Mouse (Mus musculus) heart, embryonic 13.5 days (tissue): ENCODE measurements around the gene Cap2. TPM values are rescaled to one million over a fixed set of nuclear protein-coding genes. Genes with fewer than 3 reads are reported as not detected.

Experiments used
- ATAC-seq: fragments of 200-750 bp; cut with Nextera tagmentation; 2 replicates; pipeline ENCODE4 v1.8.0; 2017; ENCODE audit warnings: moderate TSS enrichment; ENCODE audit not compliant: insufficient number of reproducible peaks, low FRiP score, low TSS enrichment; ENCODE audit errors: extremely low read depth
- H3K27ac ChIP-seq: fragments of 300-500 bp; sonication (generic); replicated peaks from 2 replicates; pipeline ENCODE4 v1.5.1; 2015; ENCODE audit warnings: moderate library complexity, mild to moderate bottlenecking, inconsistent platforms
- H3K27me3 ChIP-seq: fragments of 300-500 bp; sonication (generic); replicated peaks from 2 replicates; pipeline ENCODE4 v1.6.1; 2015; ENCODE audit warnings: mild to moderate bottlenecking, inconsistent platforms
- H3K36me3 ChIP-seq: fragments of 300-500 bp; sonication (generic); 2 replicates; pipeline ENCODE4 v1.6.1; 2015; ENCODE audit warnings: mild to moderate bottlenecking, inconsistent platforms
- H3K4me1 ChIP-seq: fragments of 300-500 bp; sonication (generic); 2 replicates; pipeline ENCODE4 v1.6.1; 2015; ENCODE audit warnings: inconsistent platforms
- H3K4me2 ChIP-seq: fragments of 300-500 bp; sonication (generic); 2 replicates; pipeline ENCODE4 v1.6.1; 2015; ENCODE audit warnings: inconsistent platforms, mild to moderate bottlenecking, moderate library complexity
- H3K4me3 ChIP-seq: fragments of 300-500 bp; sonication (generic); 2 replicates; pipeline ENCODE4 v1.5.1; 2015; ENCODE audit warnings: moderate library complexity, mild to moderate bottlenecking, inconsistent platforms
- H3K9ac ChIP-seq: fragments of 300-500 bp; sonication (generic); 2 replicates; pipeline ENCODE4 v1.6.1; 2015; ENCODE audit warnings: inconsistent platforms, mild to moderate bottlenecking, moderate library complexity
- H3K9me3 ChIP-seq: fragments of 300-500 bp; sonication (generic); 2 replicates; pipeline ENCODE4 v1.6.1; 2016; ENCODE audit warnings: inconsistent platforms
- WGBS: fragments of 180-500 bp; shearing (Covaris S2); methylation state at CpG from one replicate; pipeline ENCODE4 v1.1.7; 2015; ENCODE audit warnings: mixed read lengths; 5-methylcytosine and 5-hydroxymethylcytosine counted together
- polyA plus RNA-seq: library from polyadenylated mRNA; unstranded; fragments of >200 nt; fragmentation: Nextera tagmentation; extraction: Ambion mirVana; gene quantifications from 2 replicates; pipeline ENCODE4 v1.2.1, GENCODE M21; 2015

Gene Cap2
- polyA plus RNA-seq, 1 experiment from 2014 or later, result 127 TPM

DNA sequence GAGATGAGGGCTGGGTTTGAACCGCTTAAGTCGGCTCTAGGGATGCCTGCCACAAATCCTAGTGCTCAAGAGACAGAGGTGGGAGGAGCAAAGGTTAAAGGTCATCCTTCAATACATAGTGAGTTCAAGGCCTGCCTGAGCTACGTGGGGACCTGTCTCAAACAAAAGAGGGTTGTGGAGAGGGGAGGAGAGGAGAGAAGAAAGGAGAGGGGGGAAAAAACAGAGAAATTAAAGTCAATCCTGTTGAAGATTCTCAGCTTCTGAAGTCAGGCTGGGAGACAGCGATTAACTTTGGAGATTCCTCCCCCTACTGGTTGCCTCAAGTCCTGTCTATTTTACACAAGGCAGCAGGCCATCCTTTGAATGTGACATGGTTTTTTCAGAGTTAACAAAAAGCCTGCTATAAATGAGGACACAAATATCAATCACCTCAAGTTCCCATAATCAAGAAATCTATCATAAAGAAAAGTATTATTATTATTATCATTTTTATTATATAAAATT, 161.9 kb downstream of the Cap2 start:
- Histone ChIP-seq H3K9me3 (no peaks in the 10 kb centered on the region), H3K27me3 (no peaks in the 10 kb centered on the region), H3K4me1 (peaks cover 10% of the 10 kb centered on the region), H3K9ac (no peak overlapping the region), H3K36me3 (no peaks in the 10 kb centered on the region), H3K4me3 (no peak overlapping the region), H3K27ac (no peak overlapping the region), H3K4me2 (no peak overlapping the region)
- ATAC-seq, result no peak
- whole genome bisulfite sequencing, result 33% methylated on average over 4 of the region's 4 CpGs

DNA sequence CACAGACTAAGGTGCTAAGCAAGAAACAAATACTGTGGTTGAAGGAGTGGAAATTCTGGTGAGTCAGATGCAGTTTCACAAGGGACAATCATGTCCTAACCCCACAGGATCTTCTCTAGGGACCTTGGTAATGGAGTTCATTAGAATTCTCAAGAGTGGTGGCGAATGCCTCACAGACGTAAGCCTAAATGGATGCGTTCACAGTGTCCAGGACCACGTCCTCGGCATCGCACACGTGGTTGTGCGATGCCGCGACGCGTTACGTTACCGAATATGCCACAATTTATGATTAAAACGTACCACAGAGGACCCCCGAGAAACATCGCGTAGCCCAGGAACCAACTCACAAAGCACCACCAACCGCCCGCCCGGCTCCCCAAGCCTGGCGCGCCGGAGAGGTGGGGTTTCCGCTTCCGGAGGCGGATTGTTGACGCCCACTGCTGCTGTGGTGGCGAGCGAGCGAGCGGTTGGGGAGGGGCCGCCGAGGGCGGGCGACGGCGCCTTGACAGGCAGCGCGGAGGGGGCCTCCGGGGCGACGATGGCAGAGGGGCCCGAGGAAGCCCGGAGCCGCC, 167.5 kb downstream of the Cap2 start, which contains the start of gene Fam8a1:
TSS of gene Fam8a1 (plus strand) at position 475 of the 572 bp plus-strand sequence.
- WGBS, result under 1% methylated on average over 46 of the region's 46 CpGs
- H3K4me1 ChIP-seq, result peaks cover 20% of the 10 kb centered on the region
- peak within 1 kb of the TSS; percentile 89 for H3K27ac ChIP-seq
- peak within 1 kb of the TSS; percentile 97 for H3K9ac ChIP-seq
- peak; percentile 79; the same call in 1 of the 2 replicates for ATAC-seq
- H3K4me2 ChIP-seq, result peak within 1 kb of the TSS; percentile 76
- peak within 1 kb of the TSS; percentile 97 for H3K4me3 ChIP-seq
- no peaks in the 10 kb centered on the region for H3K9me3 ChIP-seq
- H3K27me3 ChIP-seq, result no peaks in the 10 kb centered on the region
- peaks cover 29% of the 10 kb centered on the region for H3K36me3 ChIP-seq

DNA sequence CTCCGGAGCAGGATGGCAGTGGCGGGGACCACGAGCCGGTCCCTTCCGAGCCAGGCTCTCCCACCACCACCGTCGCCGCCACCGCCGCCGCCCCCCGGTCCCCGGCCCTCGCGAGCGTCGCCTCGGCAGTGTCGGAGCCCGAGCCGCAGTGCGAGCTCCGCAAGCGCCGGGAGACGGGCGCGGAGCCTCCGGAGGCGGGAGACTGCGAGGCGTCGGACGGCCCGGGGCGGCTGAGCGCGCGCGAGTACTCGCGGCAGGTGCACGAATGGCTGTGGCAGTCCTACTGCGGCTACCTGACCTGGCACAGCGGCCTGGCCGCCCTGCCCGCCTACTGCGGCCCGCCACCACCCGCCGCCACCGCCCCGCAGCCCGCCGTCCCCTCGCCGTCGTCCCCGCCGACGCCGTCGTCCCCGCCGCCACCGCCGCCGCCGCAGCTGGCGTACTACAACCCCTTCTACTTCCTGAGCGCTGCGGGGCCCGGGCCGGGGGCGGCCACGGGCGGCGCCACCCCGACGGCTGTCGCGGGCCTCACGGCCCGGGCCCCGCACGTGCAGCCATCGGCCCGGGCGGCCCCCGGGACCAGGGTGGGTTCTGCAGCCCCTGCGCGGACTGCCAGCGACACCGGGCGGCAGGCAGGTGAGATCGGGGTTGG, 168.1 kb downstream of the Cap2 start:
- Histone ChIP-seq H3K36me3 (peaks cover 36% of the 10 kb centered on the region), H3K27me3 (no peaks in the 10 kb centered on the region), H3K9ac (peak overlapping the region; percentile 97), H3K9me3 (no peaks in the 10 kb centered on the region), H3K4me3 (peak overlapping the region; percentile 97), H3K4me1 (peaks cover 20% of the 10 kb centered on the region), H3K4me2 (peak overlapping the region; percentile 76), H3K27ac (peak overlapping the region; percentile 89)
- peak; percentile 70 for ATAC-seq
- WGBS, result 1% methylated on average over 59 of the region's 96 CpGs

DNA sequence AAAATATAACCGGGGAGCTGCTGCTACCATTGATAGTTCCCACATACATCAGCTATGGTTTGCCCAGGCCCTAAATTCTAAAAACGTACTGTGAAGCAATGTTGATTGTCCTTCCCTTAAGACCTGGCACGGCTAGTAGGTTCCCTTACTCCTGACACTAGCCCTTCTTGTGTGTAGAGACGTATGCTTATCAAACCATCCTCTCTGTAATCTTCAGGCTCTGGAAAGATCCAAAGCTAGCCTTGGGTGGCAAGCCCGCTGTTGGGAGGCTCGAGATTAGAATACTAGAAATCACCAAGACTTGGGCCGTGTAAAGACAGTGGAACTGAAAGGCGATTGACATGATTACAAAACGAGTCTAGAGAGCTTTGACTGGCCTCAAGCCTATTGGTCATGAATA, 168.9 kb downstream of the Cap2 start:
- peak overlapping the region; percentile 97 for H3K9ac ChIP-seq
- peaks cover 43% of the 10 kb centered on the region for H3K36me3 ChIP-seq
- WGBS, result 36% methylated on average over 9 of the region's 9 CpGs
- 0 out of 2 replicates have a peak overlapping the region, but pooled peaks have one; percentile 89 for H3K27ac ChIP-seq
- peak overlapping the region; percentile 76 for H3K4me2 ChIP-seq
- no peaks in the 10 kb centered on the region for H3K27me3 ChIP-seq
- ATAC-seq, result no peak
- peak overlapping the region; percentile 97 for H3K4me3 ChIP-seq
- no peaks in the 10 kb centered on the region for H3K9me3 ChIP-seq
- peaks cover 20% of the 10 kb centered on the region for H3K4me1 ChIP-seq

DNA sequence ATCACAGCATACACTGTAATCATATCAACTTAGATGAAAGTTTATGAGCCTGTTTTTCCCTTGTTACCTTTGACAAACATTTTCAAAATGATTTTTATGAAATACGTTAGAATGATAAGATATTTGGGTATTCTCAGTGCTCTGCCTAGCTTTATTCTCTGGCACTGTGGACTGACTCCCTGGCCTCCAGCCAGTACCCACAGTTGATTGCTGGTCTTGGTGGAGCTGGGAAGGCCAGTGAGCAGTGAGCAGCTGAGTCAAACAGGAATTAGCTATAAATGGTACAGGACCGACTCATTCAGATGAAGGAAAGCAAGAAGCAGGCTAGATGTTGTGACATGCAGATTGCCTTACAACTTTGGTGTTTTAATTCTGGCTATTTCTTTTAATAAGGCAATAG, 173.0 kb downstream of the Cap2 start:
- Histone ChIP-seq H3K4me2 (no peak overlapping the region), H3K9me3 (no peaks in the 10 kb centered on the region), H3K27ac (no peak overlapping the region), H3K9ac (no peak overlapping the region), H3K27me3 (no peaks in the 10 kb centered on the region), H3K4me1 (peaks cover 13% of the 10 kb centered on the region), H3K4me3 (no peak overlapping the region), H3K36me3 (peaks cover 69% of the 10 kb centered on the region)
- ATAC-seq, result no peak
- 63% methylated on average over 2 of the region's 2 CpGs for WGBS

GRCm38 (mm10) chr13:46677721-46678120, 176.1 kb downstream of the Cap2 start:
- peaks cover 77% of the 10 kb centered on the region for H3K36me3 ChIP-seq
- H3K4me1 ChIP-seq, result no peaks in the 10 kb centered on the region
- no peak overlapping the region for H3K9ac ChIP-seq

DNA sequence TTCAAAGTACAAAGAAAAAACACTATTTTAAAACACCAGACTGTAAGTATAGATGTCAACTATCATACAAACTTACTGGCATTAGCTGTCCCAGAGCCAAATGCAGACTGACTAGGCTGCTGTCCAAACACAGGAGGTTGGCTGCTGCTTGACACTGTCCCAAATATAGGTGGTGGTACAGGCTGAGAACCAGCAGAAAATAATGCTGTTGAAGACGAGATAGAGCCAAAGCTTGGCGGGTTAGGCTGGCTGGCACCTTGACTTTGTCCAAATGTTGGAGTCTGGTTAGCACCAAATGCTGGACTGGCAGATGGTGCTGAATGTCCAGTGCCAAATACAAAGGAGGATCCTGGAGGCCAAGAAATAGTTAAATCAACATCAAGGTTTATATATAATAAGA, 181.3 kb downstream of the Cap2 start:
- Histone ChIP-seq H3K4me2 (no peak overlapping the region), H3K4me3 (no peak overlapping the region), H3K27ac (no peak overlapping the region), H3K9me3 (no peaks in the 10 kb centered on the region), H3K4me1 (no peaks in the 10 kb centered on the region), H3K9ac (no peak overlapping the region), H3K27me3 (no peaks in the 10 kb centered on the region), H3K36me3 (peaks cover 86% of the 10 kb centered on the region)
- 64% methylated on average over 2 of the region's 2 CpGs for WGBS
- ATAC-seq, result no peak

More at GRCm38 (mm10) chr13:46677721-46678120, 176.1 kb downstream of the Cap2 start:
- ATAC-seq, result no peak
- Histone ChIP-seq H3K4me3 (no peak overlapping the region), H3K4me2 (no peak overlapping the region), H3K27ac (no peak overlapping the region), H3K9me3 (no peaks in the 10 kb centered on the region), H3K27me3 (no peaks in the 10 kb centered on the region)
- WGBS, result 78% methylated on average over 4 of the region's 4 CpGs

DNA sequence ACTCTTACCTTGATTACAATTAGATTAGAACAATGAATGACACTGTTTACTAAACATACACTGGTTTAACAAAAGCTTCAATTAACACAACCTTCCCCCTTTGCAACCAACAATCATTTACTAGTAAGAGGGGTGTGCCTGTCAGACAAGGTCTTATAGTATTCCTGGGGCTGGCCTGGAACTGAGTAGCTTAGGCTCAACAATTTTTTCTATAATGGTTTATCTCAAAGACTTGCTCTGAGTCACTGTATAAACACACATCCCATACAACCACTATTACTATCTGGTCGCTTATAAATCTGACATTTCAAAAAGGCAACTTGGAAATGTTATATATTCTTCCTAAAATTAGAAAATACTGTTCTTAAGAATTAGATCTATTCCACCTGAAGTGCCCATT, 181.7 kb downstream of the Cap2 start:
- Histone ChIP-seq H3K36me3 (peaks cover 85% of the 10 kb centered on the region), H3K27me3 (no peaks in the 10 kb centered on the region), H3K4me2 (no peak overlapping the region), H3K9ac (no peak overlapping the region), H3K4me1 (no peaks in the 10 kb centered on the region), H3K4me3 (no peak overlapping the region), H3K27ac (no peak overlapping the region), H3K9me3 (no peaks in the 10 kb centered on the region)
- no peak for ATAC-seq
- 90% methylated on average over 1 of the region's 1 CpGs for WGBS

- H3K27ac ChIP-seq, result no peak overlapping the region
- 82% methylated on average over 4 of the region's 4 CpGs for WGBS
- peaks cover 84% of the 10 kb centered on the region for H3K36me3 ChIP-seq
These were observed 189.1 kb downstream of the Cap2 start for GRCm38 (mm10) chr13:46690559-46691241.

DNA sequence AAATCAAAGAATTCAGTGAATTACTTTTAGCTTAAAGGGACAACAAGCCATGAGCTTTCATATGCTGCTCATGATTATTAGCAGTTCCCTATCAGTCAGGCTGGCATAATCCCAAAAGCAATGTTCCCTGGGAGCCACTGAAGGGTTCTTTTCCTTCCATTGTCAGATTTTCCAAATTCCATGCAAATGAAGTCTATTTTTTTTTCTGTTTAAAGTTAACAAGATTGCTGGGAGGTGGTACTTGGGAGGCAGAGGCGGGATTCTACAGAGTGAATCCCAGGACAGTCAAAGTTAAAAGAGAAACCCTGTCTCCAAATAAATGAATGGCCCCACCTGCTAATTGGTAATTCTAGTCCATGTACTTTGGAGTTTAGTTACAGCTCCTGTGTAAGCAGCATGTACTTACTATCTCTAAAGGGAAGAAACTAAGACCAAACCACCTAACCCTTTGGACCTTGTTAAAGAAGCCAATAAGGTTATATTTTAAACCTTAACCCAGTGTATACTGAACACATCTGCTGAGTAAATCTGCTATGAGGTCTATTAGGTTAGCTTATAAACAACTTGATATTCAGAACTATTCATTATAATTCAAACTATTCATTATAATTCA, 193.8 kb downstream of the Cap2 start:
- H3K27ac ChIP-seq, result no peak overlapping the region
- no peak overlapping the region for H3K4me3 ChIP-seq
- H3K27me3 ChIP-seq, result no peaks in the 10 kb centered on the region
- H3K4me1 ChIP-seq, result no peaks in the 10 kb centered on the region
- no peak for ATAC-seq
- no peaks in the 10 kb centered on the region for H3K9me3 ChIP-seq
- no peak overlapping the region for H3K9ac ChIP-seq
- peaks cover 69% of the 10 kb centered on the region for H3K36me3 ChIP-seq
- H3K4me2 ChIP-seq, result no peak overlapping the region
- WGBS, result 89% methylated on average over 1 of the region's 1 CpGs

More at GRCm38 (mm10) chr13:46690559-46691241, 189.1 kb downstream of the Cap2 start:
- H3K4me2 ChIP-seq, result no peak overlapping the region
- H3K4me1 ChIP-seq, result no peaks in the 10 kb centered on the region
- no peaks in the 10 kb centered on the region for H3K27me3 ChIP-seq
- H3K9ac ChIP-seq, result no peak overlapping the region
- H3K9me3 ChIP-seq, result no peaks in the 10 kb centered on the region
- ATAC-seq, result no peak
- H3K4me3 ChIP-seq, result no peak overlapping the region

- ATAC-seq, result no peak
- H3K4me1 ChIP-seq, result no peaks in the 10 kb centered on the region
- no peaks in the 10 kb centered on the region for H3K27me3 ChIP-seq
- H3K9me3 ChIP-seq, result no peaks in the 10 kb centered on the region
- no peak overlapping the region for H3K27ac ChIP-seq
- H3K4me2 ChIP-seq, result no peak overlapping the region
- H3K9ac ChIP-seq, result no peak overlapping the region
- 90% methylated on average over 1 of the region's 1 CpGs for WGBS
- H3K36me3 ChIP-seq, result peaks cover 66% of the 10 kb centered on the region
- no peak overlapping the region for H3K4me3 ChIP-seq
These were observed 194.3 kb downstream of the Cap2 start for GRCm38 (mm10) chr13:46695932-46696331.
